Mouse (Mus musculus) hindlimb bud, embryonic 11.5 days (tissue): ENCODE measurements around the gene Arhgap22.

ENCODE experiments used
- DNase-seq: peaks from one replicate; pipeline ENCODE4 v3.0.0-alpha.2; 2012; ENCODE audit warnings: low read depth, low spot score; ENCODE audit errors: extremely low spot score

Gene Arhgap22

GRCm38 (mm10) chr14:33363611-33364010, 149.8 kb downstream of the Arhgap22 start:
- no peak for DNase-seq

DNA sequence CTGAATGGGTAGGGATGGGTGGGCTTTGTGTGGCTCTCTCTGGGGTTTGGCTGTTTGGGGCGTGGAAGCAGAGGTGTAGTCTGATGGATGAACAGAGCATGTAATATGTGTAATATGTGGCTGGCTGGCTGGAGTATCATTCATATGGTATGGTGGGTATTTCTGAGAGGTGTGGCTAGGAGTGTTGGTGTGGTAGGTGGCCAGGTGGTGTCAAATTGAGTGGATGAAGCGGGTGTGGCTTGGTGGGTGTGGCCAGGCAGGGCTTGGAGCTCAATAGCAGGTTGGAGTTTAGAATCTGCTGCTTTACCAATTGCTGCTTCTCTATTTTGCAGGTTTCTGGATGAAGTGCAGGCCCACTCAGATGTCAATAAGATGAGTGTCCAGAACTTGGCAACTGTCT, 150.2 kb downstream of the Arhgap22 start:
- no peak for DNase-seq

DNA sequence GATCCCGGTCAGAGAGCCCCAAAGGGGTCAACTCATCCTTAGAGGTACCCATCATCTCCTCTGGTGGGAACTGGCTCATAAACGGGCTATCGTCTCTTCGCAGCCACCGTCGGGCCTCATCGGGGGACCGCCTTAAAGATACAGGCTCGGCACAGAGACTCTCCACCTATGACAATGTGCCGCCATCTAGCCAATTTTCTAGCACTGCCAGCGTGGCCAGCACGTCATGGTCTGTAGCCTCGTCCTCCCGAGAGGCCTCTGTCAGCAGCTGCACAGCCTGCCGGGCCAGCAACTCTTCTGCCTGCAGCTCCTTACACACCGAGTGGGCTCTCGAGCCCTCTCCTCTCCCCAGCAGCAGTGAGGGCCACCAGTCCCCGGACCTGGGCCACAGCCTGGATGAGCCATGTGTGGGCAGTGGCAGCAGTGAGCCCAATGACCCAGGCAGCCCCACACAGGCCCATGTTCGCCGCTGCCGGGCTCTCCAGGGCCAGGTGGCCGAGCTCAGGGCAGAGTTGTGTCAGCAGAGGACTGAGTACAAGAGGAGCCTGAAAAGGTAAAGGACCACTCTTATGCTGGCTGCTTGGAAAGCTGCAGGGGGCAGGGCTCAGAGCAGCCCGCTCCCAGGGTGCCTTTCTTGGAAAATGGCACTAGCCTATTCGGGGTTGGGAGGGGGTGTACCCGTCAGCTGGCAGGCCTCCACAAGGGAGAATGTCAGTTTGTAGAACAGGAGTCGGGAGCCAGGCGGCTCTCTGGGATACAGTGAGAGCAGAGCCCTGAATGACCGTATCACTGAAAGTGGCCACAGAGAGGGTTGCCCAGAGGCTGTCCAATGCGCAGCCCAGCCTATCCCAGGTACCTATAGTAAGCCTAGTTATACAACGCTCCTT, 153.3 kb downstream of the Arhgap22 start:
- no peak for DNase-seq

DNA sequence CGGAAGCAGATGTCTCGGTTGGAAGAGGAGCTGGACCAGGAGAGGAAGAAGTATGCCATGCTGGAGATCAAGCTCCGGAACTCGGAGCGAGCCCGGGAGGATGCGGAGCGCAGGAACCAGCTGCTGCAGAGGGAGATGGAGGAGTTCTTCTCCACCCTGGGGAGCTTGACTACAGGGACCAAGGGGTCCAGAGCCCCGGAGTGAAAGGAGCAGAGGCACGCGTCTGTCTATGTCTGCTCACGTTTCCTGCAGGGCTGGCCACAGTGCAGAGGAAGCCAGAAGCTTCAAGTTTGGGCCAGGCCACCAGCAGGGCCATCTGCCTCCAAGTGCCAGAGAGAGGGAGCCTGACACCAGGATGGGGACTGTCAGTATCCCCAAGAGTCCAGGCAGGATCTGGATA, 155.5 kb downstream of the Arhgap22 start:
- no peak for DNase-seq

GRCm38 (mm10) chr14:33370056-33370455, 156.2 kb downstream of the Arhgap22 start:
- no peak for DNase-seq

GRCm38 (mm10) chr14:33371248-33371647, 157.4 kb downstream of the Arhgap22 start:
- peak; percentile 16 for DNase-seq

DNA sequence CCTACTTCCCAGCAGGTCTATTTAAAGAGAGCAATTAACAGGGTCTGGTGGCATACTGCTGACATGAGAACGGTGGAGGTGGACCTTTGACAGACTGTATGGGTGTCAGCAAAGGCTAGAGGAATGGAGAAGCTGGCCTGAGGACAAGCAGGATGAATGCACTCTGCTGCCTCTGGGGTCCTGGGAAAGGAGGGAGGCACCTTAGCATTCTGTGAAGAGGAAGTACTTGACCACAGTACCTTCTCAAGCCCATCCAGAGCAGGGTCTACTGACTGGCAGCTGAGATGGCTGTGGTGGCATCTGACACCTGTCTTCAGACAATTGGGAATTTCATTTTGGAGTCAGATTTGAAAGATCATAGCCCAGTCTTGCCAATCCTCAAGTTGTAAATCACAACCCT, 159.4 kb downstream of the Arhgap22 start:
- DNase-seq = no peak

GRCm38 (mm10) chr14:33374089-33374488, 160.3 kb downstream of the Arhgap22 start:
- no peak for DNase-seq

DNA sequence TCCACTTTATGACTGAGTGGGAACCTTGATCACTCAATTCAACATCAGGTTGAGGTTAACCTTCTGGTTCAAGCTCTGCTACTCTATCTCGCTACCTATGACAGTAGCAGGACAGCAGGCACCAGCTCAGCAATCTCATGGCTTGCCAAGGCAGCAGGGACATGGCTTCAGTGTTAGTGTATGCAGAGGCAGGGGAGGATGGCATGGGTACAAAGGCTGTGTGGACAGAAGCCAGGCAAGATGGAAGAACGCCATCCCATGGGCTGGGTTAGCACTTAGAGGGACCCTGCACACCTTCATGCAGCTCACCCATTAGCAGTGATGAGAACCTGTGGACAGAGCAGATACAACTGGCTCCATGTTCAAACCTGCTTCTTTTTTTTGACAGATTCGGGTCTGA, 163.4 kb downstream of the Arhgap22 start:
- DNase-seq = no peak

- no peak for DNase-seq
Observed at GRCm38 (mm10) chr14:33378723-33379122, 164.9 kb downstream of the Arhgap22 start.

- no peak for DNase-seq
Observed at GRCm38 (mm10) chr14:33380830-33381457, 167.1 kb downstream of the Arhgap22 start.

DNA sequence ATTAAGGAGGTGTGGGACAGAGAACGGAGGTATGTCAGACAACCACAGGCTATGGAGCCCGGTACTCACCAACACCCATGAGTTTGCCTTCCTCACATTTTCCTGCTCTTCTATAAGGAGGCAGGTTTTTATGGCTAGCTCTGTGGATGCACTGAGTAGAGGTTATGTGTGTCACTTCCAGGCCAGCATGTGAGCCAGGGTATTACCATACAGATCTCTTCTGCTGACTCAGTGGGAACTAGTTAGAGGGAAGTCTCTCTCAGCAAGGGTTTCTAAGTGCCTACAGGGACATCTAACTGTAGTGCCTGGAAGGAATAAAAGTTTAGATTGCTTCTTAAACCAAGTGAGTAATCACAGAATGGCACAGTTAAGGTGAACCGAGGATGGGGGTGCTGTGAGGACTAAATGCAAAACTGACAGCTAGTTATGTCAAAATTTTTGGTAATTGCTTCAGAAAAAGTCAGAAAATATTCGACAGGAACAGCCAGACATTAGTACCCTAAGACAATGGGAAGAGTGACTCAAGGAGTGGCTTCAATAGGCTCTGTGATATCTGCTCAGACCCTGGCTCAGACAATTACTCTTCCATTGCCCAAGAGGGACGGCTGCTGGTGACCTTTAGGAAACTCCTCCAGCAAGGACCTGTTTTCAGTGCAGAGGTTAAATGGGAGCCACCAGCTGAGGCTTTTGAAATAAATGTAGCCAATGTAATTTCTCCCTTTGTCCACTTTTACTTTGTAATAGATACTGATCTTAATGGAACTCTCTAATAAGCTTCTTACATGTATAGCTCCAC, 184.4 kb downstream of the Arhgap22 start:
- no peak for DNase-seq

DNA sequence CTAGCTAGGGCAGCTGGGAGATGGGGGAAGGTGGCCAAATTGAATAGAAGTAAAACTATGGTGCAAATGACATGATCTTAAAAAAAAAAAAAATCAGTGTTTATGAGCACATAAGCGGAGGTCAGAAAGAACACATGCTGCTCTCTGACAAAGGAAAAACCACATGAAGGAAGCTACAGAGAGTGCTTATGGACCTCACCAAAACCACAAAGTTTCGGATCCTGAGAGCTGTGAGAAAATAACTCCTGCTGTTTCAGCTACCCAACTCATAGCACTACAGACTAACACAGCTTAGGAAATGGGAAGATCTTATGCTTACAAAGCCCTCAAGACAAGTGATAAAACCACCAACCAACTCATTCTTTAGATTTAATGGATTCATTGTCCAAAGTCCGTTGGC, 186.2 kb downstream of the Arhgap22 start:
- no peak for DNase-seq

DNA sequence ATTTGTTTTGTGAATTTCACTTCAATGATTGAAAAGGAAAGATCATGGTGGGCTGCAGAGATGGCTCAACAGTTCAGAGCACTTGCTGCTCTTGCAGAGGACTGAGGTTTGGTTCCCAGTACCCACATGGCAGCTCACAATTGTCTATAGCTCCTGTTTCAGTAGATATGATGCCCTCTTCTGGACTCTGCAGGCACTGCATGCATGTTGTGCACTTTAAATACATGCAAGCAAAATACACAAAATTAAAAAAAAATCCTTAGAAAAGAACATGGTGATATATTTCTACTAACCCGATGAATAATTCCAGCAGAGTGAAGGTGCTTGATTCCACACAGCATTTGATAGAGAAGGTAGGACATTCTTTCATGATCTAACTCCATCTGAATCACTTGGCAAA, 188.5 kb downstream of the Arhgap22 start:
- no peak for DNase-seq

- DNase-seq = no peak
Observed at GRCm38 (mm10) chr14:33415746-33416145, 201.9 kb downstream of the Arhgap22 start.

DNA sequence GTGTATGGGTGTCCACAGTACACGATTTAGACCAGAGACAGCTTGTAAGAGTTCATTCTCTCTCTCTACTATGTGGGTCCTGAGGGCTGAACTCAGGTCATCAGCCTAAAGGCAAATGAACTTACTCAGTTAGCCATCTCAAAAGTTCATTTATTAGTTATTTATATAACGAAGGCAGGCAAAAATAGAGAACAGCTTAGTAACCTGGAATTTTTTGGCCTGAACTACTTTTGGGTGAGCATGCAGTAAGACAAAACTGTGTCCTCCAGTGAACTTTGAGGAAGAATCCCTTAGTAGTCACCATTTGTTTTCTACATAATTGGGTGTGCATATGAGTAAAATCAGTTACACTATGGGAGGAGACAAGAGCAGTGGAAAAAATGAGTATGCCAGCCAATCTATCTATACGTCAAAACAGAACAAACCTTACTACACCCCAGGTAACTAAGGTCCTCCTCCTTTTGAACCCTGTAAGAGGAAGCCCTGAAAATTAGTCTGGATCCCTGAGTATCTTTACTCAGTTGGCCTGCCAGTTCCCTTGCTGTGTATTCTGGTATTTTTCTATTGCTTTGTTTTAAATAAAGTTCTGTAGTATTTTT, 204.6 kb downstream of the Arhgap22 start:
- DNase-seq = no peak
